Mouse (Mus musculus): ENCODE data around the gene Fchsd2. TPM values are rescaled to one million over a fixed set of nuclear protein-coding genes. Genes with fewer than 3 reads are reported as not detected.

Fchsd2 gene
- polyA plus RNA-seq, 1 experiment from 2014 or later = 22.1 TPM

GRCm38 (mm10) chr7:101057309-101057708 is 35.4 kb upstream of the Fchsd2 start:
- Histone ChIP-seq H3K9ac (ENCODE audit: low read length) (no peak overlapping the region), H3K27me3 (ENCODE audit: control insufficient read depth, insufficient read depth, low read length) (no peaks in the 10 kb centered on the region), H3K36me3 (ENCODE audit: control insufficient read depth, insufficient read depth, low read length) (no peaks in the 10 kb centered on the region), H3K27ac (replicated peaks; ENCODE audit: low read depth, low read length) (no peak overlapping the region), H3K4me3 (ENCODE audit: low read depth, low read length) (no peak overlapping the region), H3K4me2 (ENCODE audit: low read depth, severe bottlenecking) (no peak overlapping the region), H3K4me1 (ENCODE audit: control insufficient read depth, insufficient read depth, low read length) (no peaks in the 10 kb centered on the region; the same call in 1 of the 2 replicates), H3K9me3 (ENCODE audit: control insufficient read depth, low read length) (no peaks in the 10 kb centered on the region)
- no peak for ATAC-seq (ENCODE audit: insufficient number of reproducible peaks, low FRiP score, low TSS enrichment, low read depth)
- 36% methylated on average over 4 of the region's 4 CpGs for WGBS
- no peak for DNase-seq (ENCODE audit: low spot score)

GRCm38 (mm10) chr7:101059188-101059587 is 33.5 kb upstream of the Fchsd2 start:
- Histone ChIP-seq H3K27ac (replicated peaks; ENCODE audit: low read depth, low read length) (no peak overlapping the region), H3K4me3 (ENCODE audit: low read depth, low read length) (no peak overlapping the region), H3K4me1 (ENCODE audit: control insufficient read depth, insufficient read depth, low read length) (no peaks in the 10 kb centered on the region), H3K27me3 (ENCODE audit: control insufficient read depth, insufficient read depth, low read length) (no peaks in the 10 kb centered on the region), H3K9ac (ENCODE audit: low read length) (no peak overlapping the region), H3K9me3 (ENCODE audit: control insufficient read depth, low read length) (no peaks in the 10 kb centered on the region), H3K36me3 (ENCODE audit: control insufficient read depth, insufficient read depth, low read length) (no peaks in the 10 kb centered on the region), H3K4me2 (ENCODE audit: low read depth, severe bottlenecking) (no peak overlapping the region)
- ATAC-seq (ENCODE audit: insufficient number of reproducible peaks, low FRiP score, low TSS enrichment, low read depth) (no peak), DNase-seq (ENCODE audit: low spot score) (no peak)
- WGBS = 89% methylated on average over 5 of the region's 5 CpGs

GRCm38 (mm10) chr7:101060476-101060875 is 32.2 kb upstream of the Fchsd2 start:
- no peak for DNase-seq (ENCODE audit: low spot score)
- Histone ChIP-seq H3K9me3 (ENCODE audit: control insufficient read depth, low read length) (no peaks in the 10 kb centered on the region; the same call in 1 of the 2 replicates), H3K4me3 (ENCODE audit: low read depth, low read length) (no peak overlapping the region), H3K4me2 (ENCODE audit: low read depth, severe bottlenecking) (no peak overlapping the region), H3K4me1 (ENCODE audit: control insufficient read depth, insufficient read depth, low read length) (no peaks in the 10 kb centered on the region), H3K27me3 (ENCODE audit: control insufficient read depth, insufficient read depth, low read length) (no peaks in the 10 kb centered on the region), H3K9ac (ENCODE audit: low read length) (no peak overlapping the region), H3K27ac (replicated peaks; ENCODE audit: low read depth, low read length) (no peak overlapping the region), H3K36me3 (ENCODE audit: control insufficient read depth, insufficient read depth, low read length) (no peaks in the 10 kb centered on the region)
- ATAC-seq (ENCODE audit: insufficient number of reproducible peaks, low FRiP score, low TSS enrichment, low read depth) = no peak
- 78% methylated on average over 5 of the region's 5 CpGs for WGBS

- H3K9ac ChIP-seq (ENCODE audit: low read length) = no peak overlapping the region
- H3K9me3 ChIP-seq (ENCODE audit: control insufficient read depth, low read length) = no peaks in the 10 kb centered on the region; the same call in 1 of the 2 replicates
- H3K36me3 ChIP-seq (ENCODE audit: control insufficient read depth, insufficient read depth, low read length) = no peaks in the 10 kb centered on the region
- DNase-seq (ENCODE audit: low spot score) (peak; percentile 88), ATAC-seq (ENCODE audit: insufficient number of reproducible peaks, low FRiP score, low TSS enrichment, low read depth) (no peak)
- H3K4me3 ChIP-seq (ENCODE audit: low read depth, low read length) = no peak overlapping the region
- no peaks in the 10 kb centered on the region for H3K4me1 ChIP-seq (ENCODE audit: control insufficient read depth, insufficient read depth, low read length)
- WGBS = 8% methylated on average over 17 of the region's 17 CpGs
- H3K27ac ChIP-seq (replicated peaks; ENCODE audit: low read depth, low read length) = no peak overlapping the region
- peak overlapping the region; percentile 17; the same call in 1 of the 2 replicates for H3K4me2 ChIP-seq (ENCODE audit: low read depth, severe bottlenecking)
- H3K27me3 ChIP-seq (ENCODE audit: control insufficient read depth, insufficient read depth, low read length) = no peaks in the 10 kb centered on the region
Measured at GRCm38 (mm10) chr7:101061381-101061780, 31.3 kb upstream of the Fchsd2 start.

GRCm38 (mm10) chr7:101062246-101062645 is 30.4 kb upstream of the Fchsd2 start:
- no peaks in the 10 kb centered on the region; the same call in 1 of the 2 replicates for H3K9me3 ChIP-seq (ENCODE audit: control insufficient read depth, low read length)
- no peak overlapping the region for H3K9ac ChIP-seq (ENCODE audit: low read length)
- no peaks in the 10 kb centered on the region for H3K36me3 ChIP-seq (ENCODE audit: control insufficient read depth, insufficient read depth, low read length)
- ATAC-seq (ENCODE audit: insufficient number of reproducible peaks, low FRiP score, low TSS enrichment, low read depth) = no peak
- H3K4me1 ChIP-seq (ENCODE audit: control insufficient read depth, insufficient read depth, low read length) = no peaks in the 10 kb centered on the region
- H3K27ac ChIP-seq (replicated peaks; ENCODE audit: low read depth, low read length) = no peak overlapping the region
- H3K4me3 ChIP-seq (ENCODE audit: low read depth, low read length) = no peak overlapping the region
- no peak overlapping the region for H3K4me2 ChIP-seq (ENCODE audit: low read depth, severe bottlenecking)
- 92% methylated on average over 6 of the region's 6 CpGs for WGBS
- DNase-seq (ENCODE audit: low spot score) = no peak
- H3K27me3 ChIP-seq (ENCODE audit: control insufficient read depth, insufficient read depth, low read length) = no peaks in the 10 kb centered on the region

GRCm38 (mm10) chr7:101063523-101063922 is 29.1 kb upstream of the Fchsd2 start:
- Histone ChIP-seq H3K4me2 (ENCODE audit: low read depth, severe bottlenecking) (no peak overlapping the region), H3K9ac (ENCODE audit: low read length) (no peak overlapping the region), H3K36me3 (ENCODE audit: control insufficient read depth, insufficient read depth, low read length) (no peaks in the 10 kb centered on the region), H3K9me3 (ENCODE audit: control insufficient read depth, low read length) (no peaks in the 10 kb centered on the region; the same call in 1 of the 2 replicates), H3K4me3 (ENCODE audit: low read depth, low read length) (no peak overlapping the region), H3K27ac (replicated peaks; ENCODE audit: low read depth, low read length) (no peak overlapping the region), H3K27me3 (ENCODE audit: control insufficient read depth, insufficient read depth, low read length) (no peaks in the 10 kb centered on the region), H3K4me1 (ENCODE audit: control insufficient read depth, insufficient read depth, low read length) (no peaks in the 10 kb centered on the region)
- WGBS = 88% methylated on average over 10 of the region's 10 CpGs
- ATAC-seq (ENCODE audit: insufficient number of reproducible peaks, low FRiP score, low TSS enrichment, low read depth) = no peak
- DNase-seq (ENCODE audit: low spot score) = no peak

- no peak overlapping the region for H3K27ac ChIP-seq (replicated peaks; ENCODE audit: low read depth, low read length)
- H3K9ac ChIP-seq (ENCODE audit: low read length) = no peak overlapping the region
- H3K36me3 ChIP-seq (ENCODE audit: control insufficient read depth, insufficient read depth, low read length) = no peaks in the 10 kb centered on the region
- H3K4me1 ChIP-seq (ENCODE audit: control insufficient read depth, insufficient read depth, low read length) = no peaks in the 10 kb centered on the region
- WGBS = 89% methylated on average over 7 of the region's 7 CpGs
- no peak for DNase-seq (ENCODE audit: low spot score)
- H3K27me3 ChIP-seq (ENCODE audit: control insufficient read depth, insufficient read depth, low read length) = no peaks in the 10 kb centered on the region
- no peak for ATAC-seq (ENCODE audit: insufficient number of reproducible peaks, low FRiP score, low TSS enrichment, low read depth)
- no peak overlapping the region for H3K4me3 ChIP-seq (ENCODE audit: low read depth, low read length)
- H3K4me2 ChIP-seq (ENCODE audit: low read depth, severe bottlenecking) = no peak overlapping the region
- H3K9me3 ChIP-seq (ENCODE audit: control insufficient read depth, low read length) = no peaks in the 10 kb centered on the region; the same call in 1 of the 2 replicates
Measured at GRCm38 (mm10) chr7:101064697-101065688, 27.7 kb upstream of the Fchsd2 start.

GRCm38 (mm10) chr7:101066009-101066408 is 26.7 kb upstream of the Fchsd2 start:
- no peak for ATAC-seq (ENCODE audit: insufficient number of reproducible peaks, low FRiP score, low TSS enrichment, low read depth)
- 89% methylated on average over 5 of the region's 5 CpGs for WGBS
- no peak overlapping the region for H3K4me2 ChIP-seq (ENCODE audit: low read depth, severe bottlenecking)
- H3K4me3 ChIP-seq (ENCODE audit: low read depth, low read length) = no peak overlapping the region
- DNase-seq (ENCODE audit: low spot score) = no peak
- H3K36me3 ChIP-seq (ENCODE audit: control insufficient read depth, insufficient read depth, low read length) = no peaks in the 10 kb centered on the region
- H3K27ac ChIP-seq (replicated peaks; ENCODE audit: low read depth, low read length) = no peak overlapping the region
- no peaks in the 10 kb centered on the region; the same call in 1 of the 2 replicates for H3K9me3 ChIP-seq (ENCODE audit: control insufficient read depth, low read length)
- no peaks in the 10 kb centered on the region for H3K4me1 ChIP-seq (ENCODE audit: control insufficient read depth, insufficient read depth, low read length)
- no peaks in the 10 kb centered on the region for H3K27me3 ChIP-seq (ENCODE audit: control insufficient read depth, insufficient read depth, low read length)
- no peak overlapping the region for H3K9ac ChIP-seq (ENCODE audit: low read length)
